Mouse (Mus musculus): ENCODE results near the gene Nfic.
A peak's percentile ranks its signal among the peaks of the same experiment; 100 is the strongest.

Gene Nfic

DNA sequence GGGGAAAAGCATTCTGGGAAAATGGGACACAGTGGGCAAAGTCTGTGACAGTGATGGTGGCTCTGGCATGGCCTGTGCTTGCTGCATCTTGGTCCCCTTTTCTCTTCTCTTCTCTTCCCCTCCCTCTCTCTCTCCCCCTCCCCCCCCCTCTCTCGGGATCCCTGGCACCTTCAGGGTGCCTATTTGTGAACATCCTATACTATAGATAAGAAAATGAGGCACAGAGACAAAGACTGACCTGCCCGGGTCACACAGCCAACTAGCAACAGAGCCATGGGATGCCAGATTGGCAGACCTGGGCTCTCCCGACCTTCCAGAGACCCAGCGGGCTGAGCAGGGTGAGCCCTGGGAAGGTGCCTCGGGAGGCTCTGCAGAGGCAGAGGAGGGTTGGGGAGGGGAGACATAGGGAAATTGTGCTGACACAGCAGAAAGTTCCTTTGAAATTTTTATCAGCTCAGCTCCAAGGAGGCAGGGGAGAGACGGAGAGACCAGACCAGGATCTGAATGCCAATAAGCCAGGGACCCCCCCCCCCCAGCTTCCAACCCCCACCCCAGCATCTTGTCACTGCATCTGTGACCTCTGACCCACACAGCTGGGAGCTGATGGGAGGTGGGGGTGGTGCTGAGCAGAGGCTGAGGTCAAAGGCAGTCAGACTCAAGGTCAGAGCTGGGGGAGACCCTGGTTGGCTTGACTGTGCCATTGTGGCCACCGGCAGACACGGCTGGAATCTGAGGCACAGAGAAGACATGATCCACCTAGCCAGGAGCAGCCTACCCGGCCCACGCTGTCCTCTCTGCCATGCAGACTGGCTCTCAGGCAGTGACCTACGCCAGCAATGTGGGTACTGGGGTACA is 37.0 kb downstream of the Nfic start:
- no peak for DNase-seq (ENCODE audit: low spot score in 2 of 2)

DNA sequence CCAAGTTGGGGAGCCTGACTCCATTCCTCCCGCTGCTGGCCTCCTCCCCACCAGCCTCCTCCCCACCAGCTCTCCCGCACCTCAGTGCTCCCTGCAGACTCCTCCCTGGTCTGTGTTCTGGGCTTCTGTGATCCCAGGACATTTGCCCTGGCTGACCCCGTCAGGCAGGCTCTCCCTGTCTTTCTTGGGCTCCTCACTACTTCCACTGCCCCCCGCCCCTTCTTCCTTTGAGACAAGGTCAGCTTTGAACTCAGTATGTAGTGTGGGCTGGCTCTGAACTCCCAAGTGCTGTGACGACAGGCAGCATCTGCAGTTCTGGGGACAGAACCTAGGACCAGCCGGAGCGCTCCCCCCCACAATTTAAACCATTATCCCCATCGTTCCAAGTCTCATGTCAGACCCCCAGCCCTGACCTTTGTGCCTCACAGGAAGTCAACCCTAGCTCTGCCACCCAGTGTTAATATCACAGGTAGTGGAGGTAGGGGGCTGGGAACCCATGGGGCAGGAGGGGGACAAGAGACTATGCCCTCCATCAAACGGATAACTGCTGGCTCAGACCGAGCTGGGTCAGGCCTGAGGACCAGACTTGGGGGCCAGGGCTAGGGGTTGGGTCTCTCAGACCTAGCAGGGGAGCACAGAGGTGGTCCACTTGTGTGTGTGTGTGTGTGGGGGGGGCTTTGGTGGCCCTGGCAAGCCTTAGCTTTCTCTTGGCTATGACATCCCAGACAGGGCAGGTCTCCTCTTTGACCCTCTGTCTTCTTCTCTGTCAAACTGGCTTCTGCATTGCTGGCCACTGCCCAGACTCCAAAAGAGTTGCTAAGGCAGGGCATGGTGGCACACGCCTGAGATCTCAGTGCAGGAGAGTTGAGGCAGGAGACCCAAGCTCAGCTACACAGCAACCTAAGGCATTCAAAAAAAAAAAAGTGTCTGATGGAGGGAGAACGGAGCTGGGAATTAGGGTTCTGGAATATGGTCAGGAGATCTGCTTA is 37.9 kb downstream of the Nfic start:
- DNase-seq (ENCODE audit: low spot score in 2 of 2): no peak

DNA sequence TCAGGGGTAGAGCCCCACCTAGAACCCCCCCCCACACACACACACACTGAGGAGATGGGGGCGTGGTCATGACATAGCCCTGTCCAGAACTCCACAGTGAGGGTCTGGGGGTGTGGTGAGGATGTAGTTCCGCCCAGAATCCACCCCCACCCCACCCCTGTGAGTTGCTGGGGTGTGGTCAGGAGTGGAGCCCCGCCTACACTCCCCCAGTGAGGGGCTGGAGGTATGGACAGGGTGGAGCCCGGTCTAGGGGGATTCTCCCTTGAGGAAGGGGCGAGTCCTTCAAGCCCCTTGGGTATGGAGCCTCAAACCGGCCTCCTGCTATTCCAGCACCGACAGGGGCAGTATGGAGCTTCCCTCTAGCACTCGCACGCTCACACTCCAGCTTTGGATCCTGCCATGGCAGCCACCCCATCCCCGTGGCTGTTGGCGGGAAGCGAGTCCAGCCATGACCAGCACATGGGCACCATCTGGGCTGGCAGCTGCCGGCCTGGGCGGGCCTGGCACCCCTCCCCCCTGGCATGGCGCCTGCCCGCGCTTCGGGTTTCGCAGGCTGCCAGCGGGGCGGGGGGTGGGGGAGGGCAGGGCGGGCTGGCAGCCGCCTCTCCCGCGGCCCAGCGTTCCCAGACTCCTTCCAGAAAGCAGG is 38.7 kb downstream of the Nfic start:
- DNase-seq (ENCODE audit: low spot score in 2 of 2): no peak

DNA sequence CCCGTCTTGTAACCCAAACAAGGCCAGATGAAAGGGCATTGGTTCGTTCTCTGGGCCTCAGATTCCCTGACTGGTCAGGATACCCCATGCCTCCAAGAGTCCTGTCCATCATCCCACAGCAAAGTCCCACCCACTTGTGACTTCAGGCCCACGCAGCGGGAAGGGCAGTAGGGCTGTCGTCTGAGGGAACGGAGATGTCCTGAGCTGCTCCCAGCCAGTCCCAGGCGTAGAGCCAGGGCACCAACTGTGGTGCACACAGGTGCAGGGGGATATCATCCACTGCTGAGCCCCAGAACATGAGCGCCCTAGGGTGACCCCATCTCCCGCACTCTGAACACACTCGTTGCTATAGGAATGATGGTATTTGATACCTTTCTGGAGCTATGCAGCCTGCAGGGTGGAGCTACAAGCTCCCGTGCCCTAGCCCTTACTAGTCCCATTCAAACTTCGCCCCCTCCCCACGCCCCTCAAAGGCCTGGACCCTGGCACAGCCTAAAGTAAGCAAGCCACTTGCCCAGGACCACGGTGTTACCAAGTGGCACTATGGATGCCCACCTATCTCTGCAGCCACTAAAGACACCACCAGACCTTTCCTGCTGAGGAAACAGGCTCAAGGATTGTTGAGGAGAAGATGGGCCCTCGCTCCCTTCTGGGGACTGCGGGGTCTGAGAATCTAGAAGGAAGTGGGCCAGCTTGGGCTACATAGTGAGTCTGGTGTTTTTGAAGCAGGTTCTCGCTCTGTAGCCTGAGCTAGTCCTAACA is 39.7 kb downstream of the Nfic start:
- DNase-seq (ENCODE audit: low spot score in 2 of 2): no peak

DNA sequence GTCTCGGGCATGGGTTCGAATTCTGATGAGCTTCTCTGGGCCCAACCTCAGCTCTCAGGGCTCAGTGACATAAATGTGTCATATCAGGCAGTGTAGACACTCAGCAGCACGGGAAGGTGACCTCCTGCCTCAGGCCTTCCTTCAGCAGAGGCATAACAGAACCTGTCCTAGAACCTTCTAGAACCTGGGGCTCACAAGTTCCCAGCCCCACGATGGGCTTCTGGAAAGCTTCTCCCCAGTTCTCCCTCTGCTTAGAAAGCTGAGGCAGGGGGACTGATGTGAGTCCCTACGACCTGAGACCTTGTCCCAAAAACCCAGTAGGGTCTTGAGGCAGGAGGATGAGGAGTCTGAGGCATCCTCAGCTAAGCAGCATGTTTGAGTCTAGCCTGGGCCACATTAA is 40.3 kb downstream of the Nfic start:
- no peak for DNase-seq (ENCODE audit: low spot score in 2 of 2)

DNA sequence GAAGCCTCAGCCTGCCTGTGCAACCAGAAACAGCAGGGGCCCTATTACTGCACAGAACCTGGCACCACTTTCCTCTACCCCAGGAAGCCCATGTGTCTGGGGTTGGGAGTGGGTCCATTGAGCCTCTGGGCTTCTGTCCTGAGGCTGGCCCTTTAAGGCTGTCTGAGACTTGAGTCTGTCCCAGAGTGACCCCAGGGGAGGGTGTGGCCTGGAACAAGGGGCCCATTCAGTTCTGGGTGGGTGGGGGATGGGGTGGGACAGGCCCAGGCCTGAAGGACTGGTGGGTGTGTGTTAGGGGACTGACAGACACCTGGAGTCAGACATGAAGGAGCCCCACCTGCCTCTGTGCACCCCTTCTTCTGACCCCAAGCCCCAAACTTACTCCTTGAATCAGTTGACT is 40.8 kb downstream of the Nfic start:
- no peak for DNase-seq (ENCODE audit: low spot score in 2 of 2)

DNA sequence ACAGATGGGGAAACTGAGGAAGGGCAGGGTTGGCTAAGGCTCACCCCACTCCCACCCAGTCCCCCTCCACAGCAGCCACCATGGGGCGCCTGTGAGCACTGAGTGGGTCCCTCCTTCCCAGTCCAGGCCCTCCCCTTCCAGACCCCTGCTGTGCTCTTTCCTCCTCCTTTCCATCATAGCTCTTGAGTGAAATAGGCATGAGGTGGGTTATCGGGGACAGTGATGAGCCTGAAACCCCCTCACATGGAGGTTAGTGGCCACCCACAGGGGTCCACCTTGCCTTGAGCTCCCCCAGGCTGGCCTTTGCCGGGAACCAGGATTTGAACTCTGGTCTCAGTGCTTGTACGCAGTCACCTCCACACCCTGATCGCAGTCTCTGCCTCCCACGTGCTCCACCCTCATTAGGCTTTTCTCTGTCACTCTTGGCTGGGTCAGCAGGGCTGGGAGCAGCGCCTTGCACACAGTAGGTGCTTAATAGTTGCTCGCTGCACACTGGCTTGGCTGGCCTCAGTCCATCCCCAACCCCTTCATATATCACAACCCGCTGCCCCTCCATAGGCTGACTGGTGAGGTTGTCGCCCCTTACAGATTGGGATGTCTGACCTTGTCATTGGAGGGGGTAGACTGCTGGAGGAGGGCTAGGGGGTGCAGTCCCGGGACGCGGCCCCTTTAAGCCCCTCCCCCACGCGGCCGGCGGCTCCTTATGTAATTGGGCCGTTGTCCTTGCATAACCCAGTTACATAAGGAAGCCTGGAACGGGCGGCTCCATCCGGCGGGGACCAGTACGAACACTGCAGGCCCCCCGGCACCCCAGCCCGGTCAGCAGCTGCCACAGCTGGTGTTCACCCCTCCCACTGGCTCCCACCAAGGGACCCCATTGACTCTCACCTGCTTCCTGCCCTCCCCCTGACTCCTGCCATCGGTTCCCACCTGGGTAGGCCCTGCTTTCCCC is 41.8 kb downstream of the Nfic start:
- no peak for DNase-seq (ENCODE audit: low spot score in 2 of 2)

DNA sequence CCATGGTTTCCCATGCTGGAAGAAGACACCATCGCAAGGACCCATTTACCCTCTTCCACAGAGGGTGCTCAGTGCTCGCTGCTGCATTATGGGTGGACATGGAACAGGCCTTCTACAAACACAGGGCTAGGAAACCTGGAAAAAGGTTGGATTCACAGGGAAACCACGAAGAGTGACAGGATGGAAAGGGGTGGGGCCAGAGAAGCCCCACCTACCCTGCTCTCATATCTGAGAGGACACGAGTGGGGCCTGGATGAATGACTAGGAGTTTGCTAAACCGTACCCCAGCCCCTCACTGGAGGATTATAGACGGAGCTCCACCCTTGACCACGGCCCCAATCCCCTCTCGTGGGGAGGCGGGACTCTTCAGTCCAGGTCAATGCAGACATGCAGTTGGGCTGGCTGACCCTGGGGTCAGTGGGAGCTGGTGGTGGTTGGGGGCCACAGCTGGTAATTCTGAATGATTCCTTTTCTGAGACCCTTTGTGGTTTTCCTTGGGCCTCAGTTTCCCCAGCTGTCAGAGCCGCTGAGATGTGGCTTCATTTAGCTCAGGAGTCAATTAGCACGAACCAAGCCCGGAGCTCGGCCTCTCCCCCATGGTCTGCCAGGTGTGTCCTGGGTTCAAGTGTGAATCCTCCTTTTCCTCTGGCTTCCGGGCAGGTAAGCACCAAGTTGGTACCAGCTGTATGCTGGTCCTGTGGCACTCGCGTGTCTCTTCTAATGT is 42.7 kb downstream of the Nfic start:
- no peak for DNase-seq (ENCODE audit: low spot score in 2 of 2)

DNA sequence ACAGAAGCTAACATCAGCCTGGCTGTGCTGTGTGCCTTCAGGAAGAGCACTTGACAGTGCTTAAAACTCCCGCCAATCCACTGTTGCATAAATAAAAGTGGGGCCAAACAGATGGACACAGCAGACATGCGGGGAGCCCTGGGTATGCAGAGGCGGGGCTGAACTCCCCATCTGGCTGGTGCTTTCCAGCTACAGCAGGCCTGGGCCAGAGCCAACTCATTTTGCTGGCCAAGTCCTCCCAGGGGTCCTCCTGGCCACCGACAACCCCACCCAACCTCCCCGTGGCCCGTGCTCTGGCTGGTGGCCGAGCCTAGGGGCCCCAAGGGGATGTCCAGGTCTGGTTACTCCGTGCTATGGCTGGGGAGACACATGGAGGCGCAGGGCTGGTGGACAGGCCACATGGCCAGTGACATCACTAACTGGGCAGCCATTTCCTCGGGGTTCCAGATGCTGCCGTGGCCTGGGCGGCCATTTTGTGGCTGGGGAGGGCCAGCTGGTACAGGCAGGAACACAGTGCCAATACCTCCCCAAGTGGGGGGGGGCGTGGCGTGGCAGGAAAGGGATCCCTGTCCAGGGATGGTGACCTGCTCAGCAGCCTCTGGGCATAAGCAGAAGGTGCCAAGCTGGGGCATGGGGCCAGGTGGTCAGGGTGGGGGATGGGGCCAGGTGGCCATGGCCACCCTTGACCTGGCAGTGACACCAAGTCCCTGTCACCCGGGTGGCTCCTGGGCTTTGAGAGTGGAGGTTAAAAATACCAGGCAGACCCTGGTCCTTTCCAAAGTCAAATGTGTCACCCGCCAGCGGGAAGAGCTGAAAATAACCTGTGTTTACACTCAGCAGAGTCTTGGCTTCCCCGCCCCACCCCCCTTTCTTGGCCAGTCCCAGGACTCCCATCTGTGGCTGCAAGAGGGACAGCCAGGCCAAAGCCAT is 43.7 kb downstream of the Nfic start:
- DNase-seq (ENCODE audit: low spot score in 2 of 2): no peak

DNA sequence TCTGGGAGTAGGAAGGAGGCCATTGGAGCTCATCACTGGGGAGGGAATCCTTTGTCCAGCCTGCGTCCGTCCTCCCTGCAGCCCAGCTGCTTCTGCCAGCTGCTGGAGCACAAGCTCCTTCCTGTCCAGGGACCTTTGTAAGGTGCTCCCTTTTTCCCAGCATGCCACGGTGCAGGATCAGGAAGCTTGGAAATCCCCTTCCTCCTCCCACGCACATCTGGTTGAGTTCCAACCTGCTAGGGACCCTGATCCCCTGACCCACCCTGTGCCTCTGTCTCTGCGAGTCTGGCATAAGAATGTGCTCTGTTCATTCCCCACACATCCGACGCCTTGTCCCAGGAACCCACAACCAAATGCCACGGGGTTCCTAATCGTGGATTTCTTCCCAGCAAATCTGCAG is 44.5 kb downstream of the Nfic start:
- DNase-seq (ENCODE audit: low spot score in 2 of 2): no peak

DNA sequence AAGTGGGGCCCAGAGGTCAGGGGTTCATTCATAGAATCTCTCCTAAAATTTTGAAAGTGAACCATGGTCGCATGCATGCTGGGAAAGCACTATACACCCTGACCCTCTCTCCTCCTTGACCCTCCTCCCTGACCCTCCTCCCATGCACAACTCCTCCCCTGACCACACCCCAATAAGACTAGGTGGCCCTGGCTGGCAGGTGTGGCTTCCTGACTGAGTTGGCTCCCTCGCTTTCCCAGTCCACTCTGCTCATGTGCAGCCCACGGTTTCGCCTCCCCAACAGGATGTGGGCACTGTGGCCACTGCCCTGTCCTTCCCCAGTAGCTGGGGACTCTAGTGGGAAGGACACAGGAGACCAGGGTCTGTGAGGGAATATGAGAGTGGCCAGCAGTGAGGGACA is 45.1 kb downstream of the Nfic start:
- DNase-seq (ENCODE audit: low spot score in 2 of 2): no peak

DNA sequence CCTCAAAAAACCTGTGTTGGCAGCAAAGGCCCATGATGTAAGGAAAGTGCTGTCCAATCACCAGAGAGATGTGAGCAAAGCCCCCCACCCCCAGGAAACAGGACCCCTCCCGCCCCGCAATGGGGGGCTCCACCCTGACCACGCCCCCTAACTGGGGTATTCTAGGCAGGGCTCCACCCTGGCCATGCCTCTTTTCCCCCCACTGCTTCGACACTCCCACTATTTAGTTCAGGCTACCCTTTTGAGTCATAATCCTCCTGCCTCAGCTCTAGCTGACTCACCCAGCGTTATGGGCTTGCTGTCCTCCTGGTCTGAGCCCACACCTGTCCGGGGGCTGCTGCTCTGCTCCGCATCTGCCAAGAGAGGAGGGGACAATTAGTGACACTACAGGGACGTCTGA is 46.1 kb downstream of the Nfic start:
- DNase-seq (ENCODE audit: low spot score in 2 of 2): no peak

DNA sequence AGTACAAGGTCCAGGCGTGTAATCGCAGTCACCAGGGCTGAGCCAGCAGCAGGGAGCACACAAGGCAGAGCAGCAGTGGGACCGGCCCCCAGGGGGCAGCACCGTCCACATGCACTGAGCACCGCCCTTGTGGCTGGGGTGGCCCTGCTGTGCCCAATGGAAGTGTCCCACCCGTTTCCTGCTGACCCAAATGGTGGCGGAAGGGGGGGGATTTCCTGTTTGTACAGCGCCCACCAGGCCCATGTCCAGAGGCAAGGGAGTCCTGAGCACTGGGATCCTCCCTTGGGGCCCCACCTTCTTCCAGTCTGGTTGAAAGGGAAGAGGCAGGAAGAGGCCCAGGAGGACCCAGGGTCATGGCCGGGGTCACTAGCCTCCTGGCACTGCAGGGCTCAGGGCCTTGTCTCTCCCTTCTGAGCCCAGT is 46.6 kb downstream of the Nfic start:
- peak in 1 of 2 experiments; percentile 75 for DNase-seq (ENCODE audit: low spot score in 2 of 2)

DNA sequence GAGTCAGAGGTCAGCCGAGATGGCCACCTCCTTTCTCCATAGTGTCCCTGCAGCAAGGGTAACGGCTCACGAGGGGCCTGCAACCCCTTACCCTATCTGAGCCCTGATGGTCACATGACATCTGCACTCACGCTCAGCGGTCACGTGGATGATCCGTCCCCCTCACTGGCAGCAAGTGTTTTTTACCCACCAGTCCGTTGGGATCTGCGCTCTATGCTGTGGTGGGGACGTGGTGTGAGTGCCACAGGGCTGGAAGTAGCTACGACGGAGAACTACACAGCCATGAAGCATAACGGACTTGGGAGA is 47.1 kb downstream of the Nfic start:
- DNase-seq (ENCODE audit: low spot score in 2 of 2): no peak

DNA sequence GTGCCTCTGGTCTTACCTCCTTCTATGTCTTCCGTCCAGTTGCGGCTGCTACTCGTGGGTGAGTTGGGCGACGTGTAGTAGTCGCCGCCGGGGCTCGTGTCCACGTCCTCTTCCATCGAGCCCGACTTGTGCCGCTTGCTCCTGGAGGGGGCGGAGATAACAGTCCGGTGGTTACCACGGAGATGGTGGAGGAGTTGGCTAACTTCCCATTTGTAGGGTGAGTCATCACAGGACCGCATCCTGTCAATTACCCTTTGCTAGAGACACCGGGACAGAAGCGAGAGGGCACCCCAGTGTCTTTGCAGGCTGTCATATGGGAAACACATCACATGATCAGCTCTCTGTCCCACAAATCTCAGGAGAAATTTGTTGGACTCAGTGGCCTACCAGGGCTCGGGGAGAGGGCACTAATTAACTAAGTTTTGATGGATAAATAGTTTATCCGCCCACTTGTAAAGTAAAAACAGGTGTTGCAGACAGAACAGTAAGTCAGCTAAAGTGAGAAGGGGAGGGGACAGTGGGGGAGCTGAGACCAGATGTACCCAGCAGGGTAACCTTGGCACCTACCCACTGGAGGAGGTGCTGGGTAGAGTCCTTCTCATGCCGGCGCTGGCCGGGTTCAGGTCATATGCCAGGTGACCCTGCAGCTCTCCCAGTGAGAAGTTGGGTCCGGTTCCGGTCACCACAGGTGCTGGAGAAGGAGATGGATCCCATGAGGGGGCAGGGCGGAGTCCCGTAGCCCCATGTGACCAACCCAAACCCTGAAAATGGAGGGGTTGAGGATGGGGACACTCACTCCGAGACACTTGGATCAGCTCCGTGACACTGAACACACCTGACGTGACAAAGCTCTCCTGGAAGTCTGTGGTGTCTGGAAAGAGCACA is 47.7 kb downstream of the Nfic start:
- no peak for DNase-seq (ENCODE audit: low spot score in 2 of 2)

DNA sequence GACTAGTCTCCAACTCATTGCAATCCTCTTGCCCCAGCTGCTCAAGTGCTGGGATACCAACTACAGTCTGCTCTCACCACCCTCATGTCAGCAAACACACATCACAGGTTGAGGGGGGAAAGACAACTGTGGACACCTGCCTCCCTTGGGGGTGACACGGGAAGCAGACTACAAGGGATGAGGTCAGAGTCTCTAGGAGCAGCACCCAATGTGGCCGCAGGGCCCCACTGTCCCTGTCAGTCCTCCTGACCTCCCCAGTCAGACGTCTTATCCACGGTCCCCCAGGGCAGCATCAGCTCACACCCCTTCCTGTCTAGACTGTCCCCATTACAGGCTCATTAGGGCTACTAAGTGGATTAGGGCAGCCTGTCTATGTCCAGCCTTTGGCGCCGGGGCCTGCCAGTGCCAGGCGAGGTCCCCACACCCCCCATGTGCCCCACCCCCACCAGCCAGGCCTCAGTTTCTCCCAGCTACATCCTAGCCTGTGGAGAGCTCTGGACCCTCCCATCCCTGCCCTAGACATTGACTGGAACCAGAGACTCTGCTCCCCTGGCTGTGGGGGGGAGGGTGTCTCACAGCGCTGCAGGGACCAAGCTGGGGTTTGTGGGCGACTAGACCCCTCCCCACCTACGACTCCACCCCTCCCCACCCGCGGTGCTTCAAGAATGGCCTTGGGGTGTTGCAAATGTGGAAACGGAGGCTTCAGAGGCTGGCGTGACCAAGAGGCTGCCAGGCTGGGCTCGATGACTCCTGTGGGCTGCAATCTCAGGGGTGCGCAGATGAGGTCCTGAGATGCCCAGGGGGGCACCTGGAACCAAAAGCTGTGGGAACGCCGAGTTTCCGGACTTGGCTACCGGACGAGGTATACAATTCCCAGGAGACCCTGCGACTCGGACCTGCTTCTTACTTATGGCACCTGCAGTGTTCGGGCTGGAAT is 48.7 kb downstream of the Nfic start:
- no peak for DNase-seq (ENCODE audit: low spot score in 2 of 2)
